ENCODE assay signal across 25 mouse cellular contexts in the genomic region with DNA sequence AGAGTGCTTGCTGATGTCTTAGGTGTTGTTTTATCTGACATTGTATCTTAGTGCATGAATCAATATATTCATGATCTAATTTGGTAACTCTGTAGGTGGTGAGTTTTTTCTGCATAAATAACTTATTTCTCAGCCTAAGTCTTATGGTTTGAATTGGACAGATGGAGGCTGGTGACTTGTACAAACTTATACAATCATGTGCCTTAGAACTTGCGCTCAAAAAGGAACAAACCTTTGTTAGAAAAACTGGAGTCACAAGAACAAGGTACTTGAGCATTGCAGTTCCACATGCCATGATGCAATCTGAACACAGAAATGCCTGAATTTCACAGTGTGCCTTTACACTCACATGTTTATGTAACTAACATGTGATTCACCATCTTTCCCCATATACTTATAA.
"Had no signal": no experiment of that assay in that cellular context is flagged by ENCODE, and none has a peak within 500 bp of the region (broad histone marks: within the 10 kb centered on the region; RNA-seq: fewer than 3 reads in every experiment).

No protein-coding gene starts in this region.

- H3K27ac ChIP-seq: heart, adult 2 months; heart, embryonic 13.5 days; heart, embryonic 15.5 days; hindbrain, embryonic 13.5 days; hindbrain, embryonic 15.5 days; hindbrain, postnatal 0 days; kidney, embryonic 15.5 days; kidney, postnatal 0 days; limb, embryonic 13.5 days; limb, embryonic 15.5 days; liver, embryonic 12.5 days; liver, embryonic 14.5 days had no signal

- H3K4me1 ChIP-seq: heart, embryonic 13.5 days; heart, embryonic 15.5 days; hindbrain, embryonic 13.5 days; hindbrain, embryonic 15.5 days; kidney, embryonic 15.5 days; limb, embryonic 13.5 days; limb, embryonic 15.5 days; liver, embryonic 12.5 days had no signal

- H3K4me3 ChIP-seq: heart, adult 2 months; heart, embryonic 13.5 days; heart, embryonic 15.5 days; hindbrain, embryonic 13.5 days; hindbrain, embryonic 15.5 days; kidney, embryonic 15.5 days; limb, embryonic 13.5 days; limb, embryonic 15.5 days; liver, embryonic 12.5 days had no signal

- DNase-seq: gastrocnemius, postnatal 14 days; gastrocnemius, postnatal 36 days; heart, adult 11 months; heart, adult 2 months; heart, postnatal 14 days; heart, postnatal 36 days; kidney, adult 11 months; kidney, adult 2 months; kidney, adult 9 months; kidney, postnatal 14 days; kidney, postnatal 36 days; layer of hippocampus, adult 9-11 months; layer of hippocampus, postnatal 36 days; left cerebral cortex, postnatal 4 days had no signal
